Mouse (Mus musculus): ENCODE results near the gene Ston2. TPM values are rescaled to one million over a fixed set of nuclear protein-coding genes. Genes with fewer than 3 reads are reported as not detected.

The Ston2 gene
- 10 to 100 TPM in 1 of 2 experiments, 1 to 10 TPM in 1; 4.9 to 10.2 TPM for total RNA-seq (2021)
- long read RNA-seq, experiment 1, partial matches to known transcripts, result 0 of 1 reads
- long read RNA-seq, experiment 1, other reads (novel, unspliced or antisense), result 1 of 1 reads
- long read RNA-seq, experiment 2, result 0 reads

- no peak for DNase-seq
Measured at GRCm38 (mm10) chr12:91787959-91788437, at the start of gene Ston2. Gene Ston2 (minus strand): TSS chr12:91788387.

GRCm38 (mm10) chr12:91837401-91838065 is 49.3 kb upstream of the Ston2 start:
- peak; percentile 80 to 87 for DNase-seq

- no peak for DNase-seq
Measured at GRCm38 (mm10) chr12:91833939-91834333, 45.7 kb upstream of the Ston2 start.

GRCm38 (mm10) chr12:91833237-91833938 is 45.2 kb upstream of the Ston2 start:
- no peak for DNase-seq

GRCm38 (mm10) chr12:91831410-91831809 is 43.2 kb upstream of the Ston2 start:
- DNase-seq, result no peak

- no peak for DNase-seq
Measured at GRCm38 (mm10) chr12:91820461-91820860, 32.3 kb upstream of the Ston2 start.

GRCm38 (mm10) chr12:91818726-91819125 is 30.5 kb upstream of the Ston2 start:
- DNase-seq, result no peak

GRCm38 (mm10) chr12:91815990-91816389 is 27.8 kb upstream of the Ston2 start:
- peak; percentile 57 to 67 for DNase-seq

- no peak for DNase-seq
Measured at GRCm38 (mm10) chr12:91815552-91815951, 27.4 kb upstream of the Ston2 start.

- DNase-seq, result no peak
Measured at GRCm38 (mm10) chr12:91808911-91809310, 20.7 kb upstream of the Ston2 start.

- no peak for DNase-seq
Measured at GRCm38 (mm10) chr12:91807761-91808160, 19.6 kb upstream of the Ston2 start.

GRCm38 (mm10) chr12:91807095-91807494 is 18.9 kb upstream of the Ston2 start:
- no peak for DNase-seq

- DNase-seq, result no peak
Measured at GRCm38 (mm10) chr12:91804262-91804661, 16.1 kb upstream of the Ston2 start.

- DNase-seq, result no peak
Measured at GRCm38 (mm10) chr12:91803207-91803932, 15.2 kb upstream of the Ston2 start.

- DNase-seq, result no peak
Measured at GRCm38 (mm10) chr12:91802586-91803206, 14.5 kb upstream of the Ston2 start.

GRCm38 (mm10) chr12:91800861-91801385 is 12.7 kb upstream of the Ston2 start:
- no peak for DNase-seq

GRCm38 (mm10) chr12:91799821-91800335 is 11.7 kb upstream of the Ston2 start:
- DNase-seq, result no peak

- peak in 1 of 2 experiments; percentile 11 for DNase-seq
Measured at GRCm38 (mm10) chr12:91799379-91799773, 11.2 kb upstream of the Ston2 start.

GRCm38 (mm10) chr12:91798720-91799378 is 10.7 kb upstream of the Ston2 start:
- peak in 1 of 2 experiments; percentile 23 for DNase-seq

GRCm38 (mm10) chr12:91796774-91797173 is 8.6 kb upstream of the Ston2 start:
- peak; percentile 27 to 32 for DNase-seq

GRCm38 (mm10) chr12:91793266-91793665 is 5.1 kb upstream of the Ston2 start:
- peak in 1 of 2 experiments; percentile 9 for DNase-seq

Data from adrenal gland, postnatal 36 days (tissue).